ENCODE assay signal across 9 mouse cellular contexts in the genomic region with DNA sequence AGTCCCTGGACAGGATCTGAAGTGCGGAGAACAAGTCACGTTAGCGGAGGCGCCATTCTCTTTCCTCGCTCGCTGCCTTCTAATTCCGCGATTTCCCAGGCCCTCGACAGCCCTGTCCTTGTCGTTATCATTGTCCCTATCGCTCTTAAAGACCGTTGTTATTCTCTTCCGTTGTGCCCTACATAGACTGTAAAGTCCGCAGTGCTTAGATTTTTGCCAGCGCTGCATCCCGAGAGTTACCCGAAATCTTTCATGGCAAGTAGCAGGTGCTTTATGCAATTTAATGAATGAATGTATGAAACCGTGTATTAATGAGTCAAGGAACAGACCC. TPM values are rescaled to one million over a fixed set of nuclear protein-coding genes. Genes with fewer than 3 reads are reported as not detected.
DNase-seq lines count a peak whose midpoint lies in the region; ATAC-seq and TF ChIP-seq lines count a peak whose summit lies in the region.
"Had no signal": no experiment of that assay in that cellular context is flagged by ENCODE, and none has a peak within 500 bp of the region (broad histone marks: within the 10 kb centered on the region; RNA-seq: fewer than 3 reads in every experiment).

No protein-coding gene starts in this region.

- peak overlapping the region; percentile 89 for H3K4me3 ChIP-seq in heart, postnatal 0 days (ENCODE audit: low read depth, low read length)
- peak overlapping the region; percentile 69 for H3K4me3 ChIP-seq in brown adipose tissue, adult 24 weeks (ENCODE audit: insufficient read depth, low read depth, low read length)
- peak overlapping the region; percentile 80 for H3K4me3 ChIP-seq in hindbrain, postnatal 0 days (ENCODE audit: low read length)
- H3K4me3 ChIP-seq in midbrain, embryonic 14.5 days (replicated peaks; ENCODE audit: low read depth, low read length) = peak overlapping the region; percentile 87

- no peak overlapping the region for H3K27ac ChIP-seq in heart, postnatal 0 days (ENCODE audit: low read depth)
- H3K27ac ChIP-seq in brown adipose tissue, adult 24 weeks (replicated peaks; ENCODE audit: low read depth, low read length) = peak overlapping the region; percentile 52
- H3K27ac ChIP-seq in hindbrain, postnatal 0 days = peak overlapping the region; percentile 76
- peak overlapping the region; percentile 81 for H3K27ac ChIP-seq in midbrain, embryonic 14.5 days (replicated peaks; ENCODE audit: low read depth, low read length)

- TF ChIP-seq EP300 in heart, postnatal 0 days (IDR thresholded peaks at IDR 0.05; ENCODE audit: low read depth) = no peak

- no peaks in the 10 kb centered on the region for H3K27me3 ChIP-seq in heart, postnatal 0 days (ENCODE audit: control insufficient read depth, insufficient read depth, low read length)
- H3K27me3 ChIP-seq in hindbrain, postnatal 0 days (ENCODE audit: insufficient read depth, low read length) = no peaks in the 10 kb centered on the region
- no peaks in the 10 kb centered on the region for H3K27me3 ChIP-seq in midbrain, embryonic 14.5 days (ENCODE audit: control insufficient read depth, insufficient read depth, low read length)
- H3K27me3 ChIP-seq: Patski had no signal

- peaks cover 23% of the 10 kb centered on the region for H3K36me3 ChIP-seq in heart, postnatal 0 days (replicated peaks; ENCODE audit: control insufficient read depth, insufficient read depth, low read length)
- peaks cover 16% of the 10 kb centered on the region for H3K36me3 ChIP-seq in hindbrain, postnatal 0 days (ENCODE audit: insufficient read depth, low read length)
- peaks cover 24% of the 10 kb centered on the region for H3K36me3 ChIP-seq in midbrain, embryonic 14.5 days (ENCODE audit: control insufficient read depth, insufficient read depth, low read length)

- TF ChIP-seq CTCF in heart, postnatal 0 days (IDR thresholded peaks at IDR 0.05; ENCODE audit: low read depth) = no peak
- TF ChIP-seq CTCF in hindbrain, postnatal 0 days (IDR thresholded peaks at IDR 0.05; ENCODE audit: low read depth) = no peak

- H3K9me3 ChIP-seq in heart, postnatal 0 days (replicated peaks; ENCODE audit: control insufficient read depth, low read length) = no peaks in the 10 kb centered on the region
- H3K9me3 ChIP-seq in hindbrain, postnatal 0 days (ENCODE audit: low read length) = no peaks in the 10 kb centered on the region
- H3K9me3 ChIP-seq in midbrain, embryonic 14.5 days (ENCODE audit: control insufficient read depth, low read length) = no peaks in the 10 kb centered on the region

- under 1% methylated on average over 18 of the region's 18 CpGs for WGBS in heart, postnatal 0 days
- under 1% methylated on average over 18 of the region's 18 CpGs for WGBS in hindbrain, postnatal 0 days
- 0% methylated on average over 18 of the region's 18 CpGs for WGBS in midbrain, embryonic 14.5 days

- peak overlapping the region; percentile 87; the same call in 1 of the 2 replicates for H3K9ac ChIP-seq in heart, postnatal 0 days (replicated peaks; ENCODE audit: low read depth, low read length)
- peak overlapping the region; percentile 72 for H3K9ac ChIP-seq in hindbrain, postnatal 0 days (replicated peaks; ENCODE audit: low read length)
- peak overlapping the region; percentile 55 for H3K9ac ChIP-seq in midbrain, embryonic 14.5 days (replicated peaks; ENCODE audit: low read length)

- ATAC-seq in heart, postnatal 0 days (ENCODE audit: insufficient read depth, low read depth) = peak; percentile 21
- ATAC-seq in hindbrain, postnatal 0 days = no peak; the same call in 1 of the 2 replicates
- ATAC-seq in midbrain, embryonic 14.5 days (ENCODE audit: low FRiP score, low TSS enrichment) = 0 out of 2 replicates have a peak, but pooled peaks have one; percentile 21

- H3K4me1 ChIP-seq in heart, postnatal 0 days (ENCODE audit: control insufficient read depth, insufficient read depth) = 0 out of 2 replicates have a peak, but pooled peaks cover 6% of the 10 kb centered on the region
- H3K4me1 ChIP-seq in brown adipose tissue, adult 24 weeks (ENCODE audit: control insufficient read depth, insufficient read depth, insufficient read length, low read length) = no peaks in the 10 kb centered on the region; the same call in 1 of the 2 replicates
- H3K4me1 ChIP-seq in hindbrain, postnatal 0 days (ENCODE audit: insufficient read depth, low read length) = peaks cover 6% of the 10 kb centered on the region
- peaks cover 12% of the 10 kb centered on the region for H3K4me1 ChIP-seq in midbrain, embryonic 14.5 days (ENCODE audit: control insufficient read depth, insufficient read depth, low read length)

- intact Hi-C loops in left cerebral cortex, postnatal 14 days (cut with DNase I) = no loop called here
- intact Hi-C loops in left cerebral cortex, postnatal 10 days (cut with DNase I) = loop anchor here (5.0 kb wide), 1 partner anchor 47 kb away; a partner anchor contains a TSS

- no peak for DNase-seq in heart, postnatal 0 days (ENCODE audit: low spot score)
- DNase-seq in heart, adult 18-20 months = no peak
- DNase-seq in hindbrain, postnatal 0 days (ENCODE audit: low spot score) = no peak
- no peak for DNase-seq in midbrain, embryonic 14.5 days
- no peak for DNase-seq in left cerebral cortex, adult 8-10 months (ENCODE audit: low spot score in 2 of 2)
- DNase-seq in left cerebral cortex, postnatal 14 days (ENCODE audit: low spot score in 2 of 2) = no peak
- DNase-seq in left cerebral cortex, postnatal 10 days (ENCODE audit: extremely low spot score in 1 of 2, low spot score in 2 of 2) = no peak

- peak overlapping the region; percentile 73 for H3K4me2 ChIP-seq in heart, postnatal 0 days (ENCODE audit: low read depth, low read length)
- H3K4me2 ChIP-seq in hindbrain, postnatal 0 days (ENCODE audit: low read depth, low read length) = peak overlapping the region; percentile 73
- peak overlapping the region; percentile 60 for H3K4me2 ChIP-seq in midbrain, embryonic 14.5 days (ENCODE audit: low read length)

RNA-seq across cellular contexts. Expression of a gene that starts 0.4 kb away (rescaled TPM):
- total RNA-seq in heart, postnatal 0 days (2014; rRNA removed; ENCODE audit: low replicate concordance) = 1,673 and 1,690 TPM in 2 replicates
- polyA plus RNA-seq in heart, postnatal 0 days (2015; fragmentation: Nextera tagmentation; extraction: Ambion mirVana) = 2,126 and 2,128 TPM in 2 replicates
- 100 to 1,000 TPM; 273 to 280 TPM for total RNA-seq in heart, adult 18-20 months (2021)
- 4,430 and 5,347 TPM in 2 replicates for polyA plus RNA-seq in brown adipose tissue, adult 24 weeks (2012; ENCODE audit: insufficient read depth, insufficient read length, missing spikeins)
- total RNA-seq in hindbrain, postnatal 0 days (2014; rRNA removed) = 1,147 and 1,391 TPM in 2 replicates
- 1,694 and 1,700 TPM in 2 replicates for polyA plus RNA-seq in hindbrain, postnatal 0 days (2015; fragmentation: Nextera tagmentation; extraction: Ambion mirVana)
- 938 and 1,310 TPM in 2 replicates for polyA plus RNA-seq in midbrain, embryonic 14.5 days (2014; fragmentation: Nextera tagmentation; extraction: Ambion mirVana)
- 100 to 1,000 TPM; 686 to 806 (median 740) TPM for total RNA-seq in left cerebral cortex, adult 8-10 months (2022)
- total RNA-seq in left cerebral cortex, postnatal 14 days (2021) = 100 to 1,000 TPM; 838 to 857 TPM
- 100 to 1,000 TPM; 685 to 725 TPM for total RNA-seq in left cerebral cortex, postnatal 10 days (2021)

RNA-seq across cellular contexts. Expression of a gene that starts 8.2 kb away (rescaled TPM):
- total RNA-seq in heart, postnatal 0 days (2014; rRNA removed; ENCODE audit: low replicate concordance) = 13.0 and 27.2 TPM in 2 replicates
- 39.2 and 42.3 TPM in 2 replicates for polyA plus RNA-seq in heart, postnatal 0 days (2015; fragmentation: Nextera tagmentation; extraction: Ambion mirVana)
- 10 to 100 TPM; 26.9 to 28.4 TPM for total RNA-seq in heart, adult 18-20 months (2021)
- 33.2 and 38.6 TPM in 2 replicates for polyA plus RNA-seq in brown adipose tissue, adult 24 weeks (2012; ENCODE audit: insufficient read depth, insufficient read length, missing spikeins)
- total RNA-seq in hindbrain, postnatal 0 days (2014; rRNA removed) = 12.4 and 18.4 TPM in 2 replicates
- polyA plus RNA-seq in hindbrain, postnatal 0 days (2015; fragmentation: Nextera tagmentation; extraction: Ambion mirVana) = 59.2 and 61.6 TPM in 2 replicates
- 48.4 and 50.1 TPM in 2 replicates for polyA plus RNA-seq in midbrain, embryonic 14.5 days (2014; fragmentation: Nextera tagmentation; extraction: Ambion mirVana)
- total RNA-seq in left cerebral cortex, adult 8-10 months (2022) = 10 to 100 TPM; 20.7 to 24.6 (median 22.5) TPM
- total RNA-seq in left cerebral cortex, postnatal 14 days (2021) = 10 to 100 TPM; 28.2 to 32.4 TPM
- 10 to 100 TPM; 30.3 to 32.8 TPM for total RNA-seq in left cerebral cortex, postnatal 10 days (2021)

RNA-seq across cellular contexts. Expression of a gene that starts 8.2 kb away (rescaled TPM):
- total RNA-seq in heart, postnatal 0 days (2014; rRNA removed; ENCODE audit: low replicate concordance) = 10.4 and 19.4 TPM in 2 replicates
- 14.8 and 15.1 TPM in 2 replicates for polyA plus RNA-seq in heart, postnatal 0 days (2015; fragmentation: Nextera tagmentation; extraction: Ambion mirVana)
- 10 to 100 TPM; 17.2 to 18.0 TPM for total RNA-seq in heart, adult 18-20 months (2021)
- 35.7 and 45.5 TPM in 2 replicates for polyA plus RNA-seq in brown adipose tissue, adult 24 weeks (2012; ENCODE audit: insufficient read depth, insufficient read length, missing spikeins)
- total RNA-seq in hindbrain, postnatal 0 days (2014; rRNA removed) = 22.4 and 25.1 TPM in 2 replicates
- 27.5 and 32.1 TPM in 2 replicates for polyA plus RNA-seq in hindbrain, postnatal 0 days (2015; fragmentation: Nextera tagmentation; extraction: Ambion mirVana)
- polyA plus RNA-seq in midbrain, embryonic 14.5 days (2014; fragmentation: Nextera tagmentation; extraction: Ambion mirVana) = 38.2 and 43.4 TPM in 2 replicates
- total RNA-seq in left cerebral cortex, adult 8-10 months (2022) = 10 to 100 TPM; 19.2 to 21.4 (median 20.2) TPM
- total RNA-seq in left cerebral cortex, postnatal 14 days (2021) = 10 to 100 TPM; 22.4 to 23.3 TPM
- total RNA-seq in left cerebral cortex, postnatal 10 days (2021) = 10 to 100 TPM; 23.8 to 25.5 TPM

RNA-seq across cellular contexts. Expression of a gene that starts 22.2 kb away (rescaled TPM):
- total RNA-seq in heart, postnatal 0 days (2014; rRNA removed; ENCODE audit: low replicate concordance) = 21.3 and 41.1 TPM in 2 replicates
- 62.9 and 67.5 TPM in 2 replicates for polyA plus RNA-seq in heart, postnatal 0 days (2015; fragmentation: Nextera tagmentation; extraction: Ambion mirVana)
- 10 to 100 TPM; 18.2 to 19.2 TPM for total RNA-seq in heart, adult 18-20 months (2021)
- polyA plus RNA-seq in brown adipose tissue, adult 24 weeks (2012; ENCODE audit: insufficient read depth, insufficient read length, missing spikeins) = 40.6 and 50.7 TPM in 2 replicates
- 42.5 and 47.5 TPM in 2 replicates for total RNA-seq in hindbrain, postnatal 0 days (2014; rRNA removed)
- 119 and 127 TPM in 2 replicates for polyA plus RNA-seq in hindbrain, postnatal 0 days (2015; fragmentation: Nextera tagmentation; extraction: Ambion mirVana)
- 132 and 150 TPM in 2 replicates for polyA plus RNA-seq in midbrain, embryonic 14.5 days (2014; fragmentation: Nextera tagmentation; extraction: Ambion mirVana)
- total RNA-seq in left cerebral cortex, adult 8-10 months (2022) = 10 to 100 TPM; 55.2 to 70.1 (median 64.6) TPM
- 10 to 100 TPM; 73.4 to 75.5 TPM for total RNA-seq in left cerebral cortex, postnatal 14 days (2021)
- 10 to 100 TPM; 59.6 to 64.6 TPM for total RNA-seq in left cerebral cortex, postnatal 10 days (2021)

RNA-seq across cellular contexts. Expression of a gene that starts 48.4 kb away (rescaled TPM):
- total RNA-seq in heart, postnatal 0 days (2014; rRNA removed; ENCODE audit: low replicate concordance) = 164 and 224 TPM in 2 replicates
- 615 and 804 TPM in 2 replicates for polyA plus RNA-seq in heart, postnatal 0 days (2015; fragmentation: Nextera tagmentation; extraction: Ambion mirVana)
- total RNA-seq in heart, adult 18-20 months (2021) = 10 to 100 TPM; 95.3 to 98.8 TPM
- polyA plus RNA-seq in brown adipose tissue, adult 24 weeks (2012; ENCODE audit: insufficient read depth, insufficient read length, missing spikeins) = 93.6 and 365 TPM in 2 replicates
- 184 and 239 TPM in 2 replicates for total RNA-seq in hindbrain, postnatal 0 days (2014; rRNA removed)
- 1,016 and 1,030 TPM in 2 replicates for polyA plus RNA-seq in hindbrain, postnatal 0 days (2015; fragmentation: Nextera tagmentation; extraction: Ambion mirVana)
- polyA plus RNA-seq in midbrain, embryonic 14.5 days (2014; fragmentation: Nextera tagmentation; extraction: Ambion mirVana) = 1,201 and 1,312 TPM in 2 replicates
- 100 to 1,000 TPM; 550 to 617 (median 573) TPM for total RNA-seq in left cerebral cortex, adult 8-10 months (2022)
- 100 to 1,000 TPM; 770 to 772 TPM for total RNA-seq in left cerebral cortex, postnatal 14 days (2021)
- total RNA-seq in left cerebral cortex, postnatal 10 days (2021) = 100 to 1,000 TPM; 702 to 749 TPM
